24 mouse cellular contexts compared by ENCODE assay signal in genomic region chr12:29920298-29920697, GRCm38 (mm10). TPM values are rescaled to one million over a fixed set of nuclear protein-coding genes. Genes with fewer than 3 reads are reported as not detected.
DNase-seq lines count a peak whose midpoint lies in the region; ATAC-seq and TF ChIP-seq lines count a peak whose summit lies in the region.
"Had no signal": no experiment of that assay in that cellular context is flagged by ENCODE, and none has a peak within 500 bp of the region (broad histone marks: within the 10 kb centered on the region; RNA-seq: fewer than 3 reads in every experiment).

No protein-coding gene starts in this region.

- H3K9ac ChIP-seq in midbrain, embryonic 15.5 days: no peak overlapping the region
- H3K9ac ChIP-seq: embryonic facial prominence, embryonic 12.5 days; forebrain, embryonic 13.5 days; forebrain, embryonic 15.5 days; forebrain, postnatal 0 days had no signal

- no peaks in the 10 kb centered on the region for H3K79me2 ChIP-seq in C2C12 (ENCODE audit: control insufficient read depth, insufficient read depth)

- H3K36me3 ChIP-seq in C2C12 (ENCODE audit: control insufficient read depth, insufficient read depth): no peaks in the 10 kb centered on the region
- peaks cover 22% of the 10 kb centered on the region for H3K36me3 ChIP-seq in midbrain, embryonic 15.5 days (replicated peaks)
- H3K36me3 ChIP-seq: embryonic facial prominence, embryonic 10.5 days; embryonic facial prominence, embryonic 12.5 days had no signal

- H3K4me3 ChIP-seq in layer of hippocampus, adult 2 months: no peak overlapping the region
- no peak overlapping the region for H3K4me3 ChIP-seq in C2C12 (ENCODE audit: insufficient read depth, poor library complexity, severe bottlenecking)
- H3K4me3 ChIP-seq in midbrain, embryonic 15.5 days: no peak overlapping the region
- H3K4me3 ChIP-seq: embryonic facial prominence, embryonic 10.5 days; embryonic facial prominence, embryonic 12.5 days; forebrain, embryonic 13.5 days; forebrain, embryonic 15.5 days had no signal

- 89% methylated on average over 7 of the region's 7 CpGs for WGBS in midbrain, embryonic 15.5 days

- no peak for ATAC-seq in midbrain, embryonic 15.5 days (replicated peaks)
- ATAC-seq: activated CD4-positive, CD25-positive, alpha-beta regulatory T cell, adult 4 months; forebrain, embryonic 13.5 days; forebrain, embryonic 15.5 days; forebrain, postnatal 0 days; Patski had no signal

- H3K4me1 ChIP-seq in midbrain, embryonic 15.5 days: no peaks in the 10 kb centered on the region
- H3K4me1 ChIP-seq: embryonic facial prominence, embryonic 10.5 days; embryonic facial prominence, embryonic 12.5 days; forebrain, embryonic 13.5 days; forebrain, embryonic 15.5 days had no signal

- DNase-seq in layer of hippocampus, adult 2 months (ENCODE audit: low spot score in 2 of 2): no peak
- DNase-seq in layer of hippocampus, adult 18-20 months (ENCODE audit: low spot score in 2 of 2): no peak
- DNase-seq in 3T3-L1 (ENCODE audit: low read depth, low spot score): peak; percentile 62
- peak; percentile 81 for DNase-seq in brain, adult 2 months (ENCODE audit: low read depth, low spot score)
- DNase-seq in kidney, postnatal 10 days: no peak
- DNase-seq in adrenal gland, postnatal 36 days: no peak
- DNase-seq: adrenal gland, adult 8-10 months; adrenal gland, postnatal 14 days; B cell, adult 2 months; cerebellum, adult 11-12 months; cerebellum, adult 2 months; cerebellum, adult 9-10 months; cerebellum, postnatal 10 days; cerebellum, postnatal 25 days; forebrain, postnatal 0 days had no signal

- H3K4me2 ChIP-seq in midbrain, embryonic 15.5 days: no peak overlapping the region
- H3K4me2 ChIP-seq: embryonic facial prominence, embryonic 12.5 days; forebrain, embryonic 13.5 days; forebrain, embryonic 15.5 days had no signal

- TF ChIP-seq CTCF in layer of hippocampus, adult 2 months (conservative IDR thresholded peaks at IDR 0.05): no peak
- TF ChIP-seq CTCF in C2C12 (IDR thresholded peaks at IDR 0.05; ENCODE audit: control insufficient read depth, insufficient read depth, insufficient read length): no peak

- H3K27ac ChIP-seq in layer of hippocampus, adult 2 months: peak overlapping the region; percentile 32; the same call in 1 of the 2 replicates
- no peak overlapping the region for H3K27ac ChIP-seq in midbrain, embryonic 15.5 days
- H3K27ac ChIP-seq: embryonic facial prominence, embryonic 10.5 days; embryonic facial prominence, embryonic 12.5 days; forebrain, embryonic 13.5 days; forebrain, embryonic 15.5 days had no signal

- no peaks in the 10 kb centered on the region for H3K79me3 ChIP-seq in C2C12 (ENCODE audit: low read depth)

- H3ac ChIP-seq in C2C12 (ENCODE audit: control insufficient read depth, insufficient read length, low read depth): no peak overlapping the region

- no peaks in the 10 kb centered on the region for H3K27me3 ChIP-seq in C2C12 (ENCODE audit: control insufficient read depth, insufficient read depth, insufficient read length)
- no peaks in the 10 kb centered on the region for H3K27me3 ChIP-seq in midbrain, embryonic 15.5 days (replicated peaks)
- H3K27me3 ChIP-seq: embryonic facial prominence, embryonic 12.5 days; forebrain, embryonic 13.5 days; forebrain, embryonic 15.5 days; Patski had no signal

- H3K9me3 ChIP-seq in midbrain, embryonic 15.5 days: no peaks in the 10 kb centered on the region
- H3K9me3 ChIP-seq: embryonic facial prominence, embryonic 10.5 days; embryonic facial prominence, embryonic 12.5 days; forebrain, embryonic 13.5 days; forebrain, embryonic 15.5 days had no signal

TF ChIP-seq in C2C12, 6 proteins besides CTCF, POLR2A, EP300 and RAD21:
- TF ChIP-seq USF1 (IDR thresholded peaks at IDR 0.05; ENCODE audit: low read depth) (no peak), MYOD1 (IDR thresholded peaks at IDR 0.05; ENCODE audit: control insufficient read depth, insufficient read length, low read depth) (peak; percentile 77), CEBPB (IDR thresholded peaks at IDR 0.05; ENCODE audit: low read depth) (no peak)

RNA-seq across cellular contexts. Expression of gene Pxdn, which starts 17.1 kb away (rescaled TPM):
- 10 to 100 TPM; 77.9 to 78.1 TPM for total RNA-seq in layer of hippocampus, adult 2 months (2021)
- total RNA-seq in layer of hippocampus, adult 18-20 months (2021): 10 to 100 TPM; 63.4 to 68.9 TPM
- polyA plus RNA-seq in C2C12 (2012; fragmentation: generic; extraction: Trizol): 22.8 TPM
- 49.5 and 52.3 TPM in 2 replicates for polyA plus RNA-seq in midbrain, embryonic 15.5 days (2015; fragmentation: Nextera tagmentation; extraction: Ambion mirVana)
- 10 to 100 TPM; 51.2 to 68.5 TPM for total RNA-seq in adrenal gland, postnatal 36 days (2021)
- total RNA-seq: MEL had no signal
- polyA plus RNA-seq: activated CD4-positive, CD25-positive, alpha-beta regulatory T cell, adult 4 months had no signal

Comparison
In these comparisons a context has a peak if more than half of its experiments do, and no peak if none do; other contexts are left out.
1. DNase-seq: peak in 3T3-L1 (single experiment) and brain, adult 2 months (single experiment); none in layer of hippocampus, adult 2 months (0 of 2), layer of hippocampus, adult 18-20 months (0 of 2), kidney, postnatal 10 days (single experiment) and adrenal gland, postnatal 36 days (0 of 2).